Mouse (Mus musculus) stomach, embryonic 14.5 days (tissue): ENCODE data around the gene Stoml2. TPM values are rescaled to one million over a fixed set of nuclear protein-coding genes. Genes with fewer than 3 reads are reported as not detected.

ENCODE experiments used
- polyA plus RNA-seq: library from polyadenylated mRNA; unstranded; fragments of >200 nt; fragmentation: Nextera tagmentation; extraction: Ambion mirVana; gene quantifications from 2 replicates; pipeline ENCODE4 v1.2.1, GENCODE M21; 2014

Stoml2 gene
- polyA plus RNA-seq, 1 experiment from 2014 or later, result 302 TPM

Other genes with a start within 250 kb of the Stoml2 start
- gene Fam205a1, start 177.8 kb downstream of the Stoml2 start, polyA plus RNA-seq, result 0.10 TPM in 1 of 2 replicates, not detected in the other
- gene Gm12394, start 174.9 kb downstream of the Stoml2 start, polyA plus RNA-seq, result 0.17 TPM in 1 of 2 replicates, not detected in the other
- gene Fam205c, start 157.5 kb downstream of the Stoml2 start, polyA plus RNA-seq, result 0.63 and 1.4 TPM in 2 replicates
- 2.6 and 3.1 TPM in 2 replicates for gene Phf24, start 115.0 kb downstream of the Stoml2 start, polyA plus RNA-seq
- 10.0 and 11.0 TPM in 2 replicates for gene Dnajb5, start 81.9 kb downstream of the Stoml2 start, polyA plus RNA-seq
- 0.22 and 0.97 TPM in 2 replicates for gene 1700022I11Rik, start 62.1 kb downstream of the Stoml2 start, polyA plus RNA-seq
- 473 and 500 TPM in 2 replicates for gene Vcp, start 31.2 kb downstream of the Stoml2 start, polyA plus RNA-seq
- 15.6 and 16.6 TPM in 2 replicates for gene Fancg, start 21.2 kb downstream of the Stoml2 start, polyA plus RNA-seq
- gene Pigo, start 5.9 kb downstream of the Stoml2 start, polyA plus RNA-seq, result 21.3 and 23.3 TPM in 2 replicates
- 10.0 and 10.6 TPM in 2 replicates for gene Fam214b, start 14.5 kb upstream of the Stoml2 start, polyA plus RNA-seq
- gene Unc13b, start 27.2 kb upstream of the Stoml2 start, polyA plus RNA-seq, result 14.7 and 16.0 TPM in 2 replicates
- gene Atp8b5, start 235.4 kb upstream of the Stoml2 start, polyA plus RNA-seq, result 0.17 and 0.27 TPM in 2 replicates